Mouse (Mus musculus) midbrain, embryonic 16.5 days (tissue): ENCODE measurements around the gene Tab2. TPM values are rescaled to one million over a fixed set of nuclear protein-coding genes. Genes with fewer than 3 reads are reported as not detected.

Source experiments
- ATAC-seq: fragments of 200-750 bp; cut with Nextera tagmentation; 2 replicates; pipeline ENCODE4 v1.8.0; 2017; ENCODE audit warnings: moderate TSS enrichment
- H3K27ac ChIP-seq: fragments of 300-500 bp; sonication (generic); 2 replicates; pipeline ENCODE4 v1.5.1; 2014; ENCODE audit warnings: mild to moderate bottlenecking, low read length, mixed read lengths
- H3K27me3 ChIP-seq: fragments of 300-500 bp; sonication (generic); 2 replicates; pipeline ENCODE4 v1.6.1; 2014; ENCODE audit warnings: low read depth, low read length, mixed read lengths; ENCODE audit not compliant: control insufficient read depth, insufficient read depth
- H3K36me3 ChIP-seq: fragments of 300-500 bp; sonication (generic); 2 replicates; pipeline ENCODE4 v1.6.1; 2014; ENCODE audit warnings: mild to moderate bottlenecking, low read length, moderate library complexity, mixed read lengths; ENCODE audit not compliant: control insufficient read depth, insufficient read depth
- H3K4me1 ChIP-seq: fragments of 300-500 bp; sonication (generic); 2 replicates; pipeline ENCODE4 v1.6.1; 2014; ENCODE audit warnings: mild to moderate bottlenecking, low read length, mixed read lengths; ENCODE audit not compliant: control insufficient read depth, insufficient read depth
- H3K4me2 ChIP-seq: fragments of 300-500 bp; sonication (generic); 2 replicates; pipeline ENCODE4 v1.6.1; 2014; ENCODE audit warnings: mild to moderate bottlenecking, low read length, mixed read lengths
- H3K4me3 ChIP-seq: fragments of 300-500 bp; sonication (generic); 2 replicates; pipeline ENCODE4 v1.5.1; 2014; ENCODE audit warnings: low read depth, mild to moderate bottlenecking, low read length, moderate library complexity, mixed read lengths
- H3K9ac ChIP-seq: fragments of 300-500 bp; sonication (generic); 2 replicates; pipeline ENCODE4 v1.6.1; 2014; ENCODE audit warnings: low read depth, low read length, mixed read lengths
- H3K9me3 ChIP-seq: fragments of 300-500 bp; sonication (generic); replicated peaks from 2 replicates; pipeline ENCODE4 v1.6.1; 2014; ENCODE audit warnings: mild to moderate bottlenecking, low read length, mixed read lengths; ENCODE audit not compliant: control insufficient read depth, poor library complexity, severe bottlenecking
- WGBS: fragments of 180-500 bp; shearing (Covaris S2); extraction: QIAGEN DNeasy Blood & Tissue Kit; methylation state at CpG from one replicate; pipeline ENCODE4 v1.1.7; 2014; 5-methylcytosine and 5-hydroxymethylcytosine counted together
- polyA plus RNA-seq: library from polyadenylated mRNA; unstranded; fragments of >200 nt; fragmentation: Nextera tagmentation; extraction: Ambion mirVana; gene quantifications from 2 replicates; pipeline ENCODE4 v1.2.1, GENCODE M21; 2015

Gene Tab2
- polyA plus RNA-seq, 1 experiment from 2014 or later = 11.6 TPM

DNA sequence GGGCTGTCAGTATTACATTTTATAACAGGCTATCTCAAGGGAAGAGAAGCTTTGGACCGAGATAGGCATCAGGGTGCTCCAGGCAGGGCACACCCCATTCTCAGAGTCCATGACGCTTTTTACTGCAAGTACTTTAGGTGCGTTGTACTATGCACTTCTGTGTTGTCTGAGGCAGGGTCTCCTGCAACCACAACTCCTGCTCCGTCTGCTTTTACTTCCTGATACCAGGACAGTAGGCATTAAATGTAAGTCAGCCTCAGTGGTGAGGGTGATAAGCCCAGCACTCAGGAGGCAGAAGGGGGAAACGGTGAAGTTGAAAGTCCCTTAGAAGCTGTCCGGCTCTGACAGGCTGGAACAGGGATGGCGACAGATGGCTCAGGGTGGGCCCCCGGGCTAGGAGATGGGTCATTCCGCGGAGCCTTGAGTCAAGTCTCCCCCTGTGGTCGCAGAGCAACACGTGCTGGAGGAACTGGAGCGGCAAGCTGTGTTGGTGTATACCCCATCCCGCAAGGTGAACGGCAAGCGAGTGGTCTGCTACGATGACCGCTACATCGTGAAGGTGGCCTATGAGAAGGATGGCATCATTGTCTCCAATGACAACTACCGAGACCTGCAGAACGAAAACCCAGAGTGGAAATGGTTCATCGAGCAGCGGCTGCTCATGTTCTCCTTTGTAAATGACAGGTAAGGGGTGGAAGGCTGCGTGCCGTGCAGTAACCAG lies 93.9 kb downstream of the Tab2 start:
- no peak for ATAC-seq
- Histone ChIP-seq H3K4me3 (no peak overlapping the region), H3K27ac (no peak overlapping the region), H3K27me3 (no peaks in the 10 kb centered on the region), H3K4me1 (peaks cover 2% of the 10 kb centered on the region; the same call in 1 of the 2 replicates), H3K9ac (no peak overlapping the region), H3K4me2 (no peak overlapping the region), H3K9me3 (no peaks in the 10 kb centered on the region), H3K36me3 (no peaks in the 10 kb centered on the region)
- 93% methylated on average over 25 of the region's 25 CpGs for WGBS

DNA sequence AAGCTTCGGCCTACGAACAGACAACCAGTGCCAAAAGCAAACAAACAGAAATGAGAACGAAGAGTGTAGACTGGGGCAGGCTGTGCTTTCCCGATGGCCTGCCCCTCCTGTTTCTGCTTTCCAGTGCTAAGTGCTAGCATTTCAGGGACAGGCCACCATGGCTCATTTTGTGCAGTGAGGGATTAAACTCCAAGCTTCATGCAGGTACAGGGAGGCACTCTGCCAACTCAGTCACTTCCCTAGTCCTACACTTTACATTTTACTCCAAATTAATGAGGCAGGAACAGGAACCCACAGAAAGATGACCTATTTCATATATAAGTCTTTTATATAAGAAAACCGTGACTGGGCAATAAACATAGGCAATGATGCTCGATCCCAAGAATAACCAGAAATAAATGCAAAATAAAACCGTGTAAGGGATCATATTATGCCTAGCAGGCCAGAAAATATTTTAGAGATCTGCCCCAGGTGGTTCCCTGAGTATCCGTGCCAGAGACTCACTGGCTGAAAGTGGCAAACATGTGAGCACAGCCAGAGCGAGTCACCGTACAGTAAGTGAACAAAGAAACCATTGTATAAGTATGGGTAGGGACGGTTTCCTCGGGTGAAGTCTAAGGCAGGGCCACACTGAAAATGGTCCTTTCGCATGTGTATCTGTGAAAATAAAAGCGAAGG lies 94.6 kb downstream of the Tab2 start:
- no peak overlapping the region for H3K4me2 ChIP-seq
- WGBS = 87% methylated on average over 14 of the region's 14 CpGs

DNA sequence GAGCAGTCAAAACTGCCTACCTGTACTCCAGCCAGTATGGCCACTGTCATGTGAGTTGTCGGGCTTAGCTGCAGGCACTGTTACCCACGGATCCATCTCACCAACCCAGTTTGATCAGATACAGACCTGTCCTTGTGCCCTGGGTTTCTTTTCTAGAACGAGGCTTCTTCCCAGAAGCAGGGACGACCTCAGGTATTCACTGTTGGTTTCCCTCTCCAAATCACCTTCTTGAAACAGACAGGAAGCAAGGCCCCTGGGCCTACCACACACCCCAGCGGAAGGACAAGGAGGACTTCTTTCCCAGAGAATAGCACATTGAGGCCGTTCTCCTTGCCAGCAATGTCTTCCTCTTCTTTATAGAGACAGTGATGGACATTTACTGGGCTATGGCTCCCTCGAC lies 95.5 kb downstream of the Tab2 start:
- WGBS = 91% methylated on average over 7 of the region's 7 CpGs
- H3K9ac ChIP-seq = no peak overlapping the region
- no peak overlapping the region for H3K4me2 ChIP-seq
- H3K36me3 ChIP-seq = no peaks in the 10 kb centered on the region
- H3K27ac ChIP-seq = no peak overlapping the region
- H3K4me1 ChIP-seq = no peaks in the 10 kb centered on the region
- no peaks in the 10 kb centered on the region for H3K27me3 ChIP-seq
- H3K9me3 ChIP-seq = no peaks in the 10 kb centered on the region
- no peak for ATAC-seq
- H3K4me3 ChIP-seq = no peak overlapping the region

More for the DNA sequence above, 94.6 kb downstream of the Tab2 start:
- ATAC-seq = no peak
- Histone ChIP-seq H3K9me3 (no peaks in the 10 kb centered on the region), H3K27ac (no peak overlapping the region), H3K4me1 (no peaks in the 10 kb centered on the region), H3K4me3 (no peak overlapping the region), H3K27me3 (no peaks in the 10 kb centered on the region), H3K36me3 (no peaks in the 10 kb centered on the region), H3K9ac (no peak overlapping the region)

Other genes starting within 250 kb of the Tab2 start
- 25.3 and 28.9 TPM in 2 replicates for gene Katna1, start 230.2 kb downstream of the Tab2 start, polyA plus RNA-seq
- 48.1 and 49.5 TPM in 2 replicates for gene Ginm1, start 163.4 kb downstream of the Tab2 start, polyA plus RNA-seq
- 51.9 and 55.7 TPM in 2 replicates for gene Ppil4, start 163.3 kb downstream of the Tab2 start, polyA plus RNA-seq
- 0.16 and 0.25 TPM in 2 replicates for gene Zc3h12d, start 123.8 kb downstream of the Tab2 start, polyA plus RNA-seq